Mouse (Mus musculus) hindbrain, embryonic 15.5 days (tissue): ENCODE measurements at regions not wholly inside any gene's neighbourhood (a gene's known extent, or its start where the extent isn't known, plus 50 kb on each side); places are given as distances from the start of the nearest gene placed in this dataset.

Experiments used
- ATAC-seq: fragments of 200-750 bp; cut with Nextera tagmentation; 2 replicates; pipeline ENCODE4 v1.8.0; 2017; ENCODE audit warnings: low read depth, moderate number of reproducible peaks, moderate TSS enrichment; ENCODE audit not compliant: low FRiP score
- H3K27ac ChIP-seq: fragments of 300-500 bp; sonication (generic); replicated peaks from 2 replicates; pipeline ENCODE4 v1.5.1; 2015; ENCODE audit warnings: mild to moderate bottlenecking, inconsistent platforms
- H3K27me3 ChIP-seq: fragments of 300-500 bp; sonication (generic); 2 replicates; pipeline ENCODE4 v1.6.1; 2015; ENCODE audit warnings: control low read depth, inconsistent platforms
- H3K36me3 ChIP-seq: fragments of 300-500 bp; sonication (generic); 2 replicates; pipeline ENCODE4 v1.6.1; 2015; ENCODE audit warnings: control low read depth, inconsistent platforms
- H3K4me1 ChIP-seq: fragments of 300-500 bp; sonication (generic); replicated peaks from 2 replicates; pipeline ENCODE4 v1.6.1; 2015; ENCODE audit warnings: control low read depth, inconsistent platforms
- H3K4me2 ChIP-seq: fragments of 300-500 bp; sonication (generic); 2 replicates; pipeline ENCODE4 v1.6.1; 2015; ENCODE audit warnings: moderate library complexity, mild to moderate bottlenecking, inconsistent platforms
- H3K4me3 ChIP-seq: fragments of 300-500 bp; sonication (generic); 2 replicates; pipeline ENCODE4 v1.5.1; 2015; ENCODE audit warnings: mild to moderate bottlenecking, inconsistent platforms
- H3K9ac ChIP-seq: fragments of 300-500 bp; sonication (generic); 2 replicates; pipeline ENCODE4 v1.6.1; 2015; ENCODE audit warnings: inconsistent platforms
- H3K9me3 ChIP-seq: fragments of 300-500 bp; sonication (generic); 2 replicates; pipeline ENCODE4 v1.6.1; 2016; ENCODE audit warnings: control low read depth, inconsistent platforms
- WGBS: fragments of 180-500 bp; shearing (Covaris S2); methylation state at CpG from one replicate; pipeline ENCODE4 v1.1.7; 2015; 5-methylcytosine and 5-hydroxymethylcytosine counted together

GRCm38 (mm10) chr15:7008725-7009380, 81.6 kb upstream of the Lifr start:
- Histone ChIP-seq H3K27me3 (no peaks in the 10 kb centered on the region), H3K36me3 (no peaks in the 10 kb centered on the region), H3K4me3 (no peak overlapping the region), H3K4me1 (no peaks in the 10 kb centered on the region), H3K9ac (no peak overlapping the region), H3K27ac (no peak overlapping the region), H3K9me3 (no peaks in the 10 kb centered on the region), H3K4me2 (no peak overlapping the region)
- WGBS = 80% methylated on average over 7 of the region's 7 CpGs
- no peak for ATAC-seq

GRCm38 (mm10) chr15:7010966-7011695, 79.3 kb upstream of the Lifr start:
- H3K4me2 ChIP-seq = no peak overlapping the region
- H3K9me3 ChIP-seq = no peaks in the 10 kb centered on the region
- no peak for ATAC-seq
- H3K9ac ChIP-seq = no peak overlapping the region
- H3K36me3 ChIP-seq = no peaks in the 10 kb centered on the region
- no peak overlapping the region for H3K27ac ChIP-seq
- H3K4me1 ChIP-seq = 0 out of 2 replicates have a peak, but pooled peaks cover 4% of the 10 kb centered on the region
- no peak overlapping the region for H3K4me3 ChIP-seq
- 80% methylated on average over 4 of the region's 4 CpGs for WGBS
- H3K27me3 ChIP-seq = no peaks in the 10 kb centered on the region

GRCm38 (mm10) chr15:7011696-7012070, 78.7 kb upstream of the Lifr start:
- Histone ChIP-seq H3K9me3 (no peaks in the 10 kb centered on the region), H3K4me3 (no peak overlapping the region), H3K27ac (no peak overlapping the region), H3K36me3 (no peaks in the 10 kb centered on the region), H3K9ac (no peak overlapping the region), H3K27me3 (no peaks in the 10 kb centered on the region), H3K4me1 (0 out of 2 replicates have a peak, but pooled peaks cover 4% of the 10 kb centered on the region), H3K4me2 (no peak overlapping the region)
- 80% methylated on average over 2 of the region's 2 CpGs for WGBS
- ATAC-seq = no peak

GRCm38 (mm10) chr15:7012446-7012845, 78.0 kb upstream of the Lifr start:
- ATAC-seq = no peak
- H3K4me1 ChIP-seq = 0 out of 2 replicates have a peak, but pooled peaks cover 4% of the 10 kb centered on the region
- H3K9me3 ChIP-seq = no peaks in the 10 kb centered on the region
- no peak overlapping the region for H3K27ac ChIP-seq
- H3K9ac ChIP-seq = no peak overlapping the region
- no peaks in the 10 kb centered on the region for H3K36me3 ChIP-seq
- no peak overlapping the region for H3K4me3 ChIP-seq
- WGBS = 94% methylated on average over 6 of the region's 6 CpGs
- no peak overlapping the region for H3K4me2 ChIP-seq
- no peaks in the 10 kb centered on the region for H3K27me3 ChIP-seq

GRCm38 (mm10) chr15:7013047-7013446, 77.4 kb upstream of the Lifr start:
- Histone ChIP-seq H3K36me3 (no peaks in the 10 kb centered on the region), H3K27ac (no peak overlapping the region), H3K27me3 (no peaks in the 10 kb centered on the region), H3K4me2 (no peak overlapping the region), H3K4me1 (0 out of 2 replicates have a peak, but pooled peaks cover 4% of the 10 kb centered on the region), H3K4me3 (no peak overlapping the region), H3K9me3 (no peaks in the 10 kb centered on the region), H3K9ac (no peak overlapping the region)
- 71% methylated on average over 5 of the region's 5 CpGs for WGBS
- no peak for ATAC-seq

GRCm38 (mm10) chr15:7014984-7015383, 75.4 kb upstream of the Lifr start:
- Histone ChIP-seq H3K9me3 (no peaks in the 10 kb centered on the region), H3K9ac (no peak overlapping the region), H3K4me2 (no peak overlapping the region), H3K36me3 (no peaks in the 10 kb centered on the region), H3K4me3 (no peak overlapping the region), H3K27ac (no peak overlapping the region), H3K27me3 (no peaks in the 10 kb centered on the region), H3K4me1 (0 out of 2 replicates have a peak, but pooled peaks cover 4% of the 10 kb centered on the region)
- ATAC-seq = no peak
- WGBS = 73% methylated on average over 2 of the region's 2 CpGs

- no peak overlapping the region for H3K4me2 ChIP-seq
- no peak overlapping the region for H3K27ac ChIP-seq
- H3K27me3 ChIP-seq = no peaks in the 10 kb centered on the region
- no peak overlapping the region for H3K4me3 ChIP-seq
- no peaks in the 10 kb centered on the region for H3K9me3 ChIP-seq
- ATAC-seq = no peak
- H3K4me1 ChIP-seq = 0 out of 2 replicates have a peak, but pooled peaks cover 4% of the 10 kb centered on the region
- WGBS = 65% methylated on average over 3 of the region's 3 CpGs
- H3K9ac ChIP-seq = no peak overlapping the region
- H3K36me3 ChIP-seq = no peaks in the 10 kb centered on the region
Observed at GRCm38 (mm10) chr15:7016018-7016417, 74.4 kb upstream of the Lifr start.

- Histone ChIP-seq H3K36me3 (no peaks in the 10 kb centered on the region), H3K9ac (no peak overlapping the region), H3K9me3 (no peaks in the 10 kb centered on the region), H3K27ac (no peak overlapping the region), H3K27me3 (no peaks in the 10 kb centered on the region), H3K4me2 (no peak overlapping the region), H3K4me1 (0 out of 2 replicates have a peak, but pooled peaks cover 4% of the 10 kb centered on the region), H3K4me3 (no peak overlapping the region)
- ATAC-seq = no peak
- 86% methylated on average over 6 of the region's 6 CpGs for WGBS
Observed at GRCm38 (mm10) chr15:7017281-7017845, 73.1 kb upstream of the Lifr start.

- ATAC-seq = no peak
- no peak overlapping the region for H3K27ac ChIP-seq
- no peak overlapping the region for H3K4me3 ChIP-seq
- no peaks in the 10 kb centered on the region for H3K9me3 ChIP-seq
- H3K4me2 ChIP-seq = no peak overlapping the region
- H3K9ac ChIP-seq = no peak overlapping the region
- no peaks in the 10 kb centered on the region for H3K27me3 ChIP-seq
- H3K4me1 ChIP-seq = no peaks in the 10 kb centered on the region
- H3K36me3 ChIP-seq = no peaks in the 10 kb centered on the region
Observed at GRCm38 (mm10) chr15:7022660-7023059, 67.8 kb upstream of the Lifr start.

- WGBS = 83% methylated on average over 4 of the region's 4 CpGs
- Histone ChIP-seq H3K27me3 (no peaks in the 10 kb centered on the region), H3K9ac (no peak overlapping the region), H3K4me3 (no peak overlapping the region), H3K9me3 (no peaks in the 10 kb centered on the region), H3K4me2 (no peak overlapping the region), H3K27ac (no peak overlapping the region), H3K4me1 (no peaks in the 10 kb centered on the region), H3K36me3 (no peaks in the 10 kb centered on the region)
- no peak for ATAC-seq
Observed at GRCm38 (mm10) chr15:7025194-7025593, 65.2 kb upstream of the Lifr start.

DNA sequence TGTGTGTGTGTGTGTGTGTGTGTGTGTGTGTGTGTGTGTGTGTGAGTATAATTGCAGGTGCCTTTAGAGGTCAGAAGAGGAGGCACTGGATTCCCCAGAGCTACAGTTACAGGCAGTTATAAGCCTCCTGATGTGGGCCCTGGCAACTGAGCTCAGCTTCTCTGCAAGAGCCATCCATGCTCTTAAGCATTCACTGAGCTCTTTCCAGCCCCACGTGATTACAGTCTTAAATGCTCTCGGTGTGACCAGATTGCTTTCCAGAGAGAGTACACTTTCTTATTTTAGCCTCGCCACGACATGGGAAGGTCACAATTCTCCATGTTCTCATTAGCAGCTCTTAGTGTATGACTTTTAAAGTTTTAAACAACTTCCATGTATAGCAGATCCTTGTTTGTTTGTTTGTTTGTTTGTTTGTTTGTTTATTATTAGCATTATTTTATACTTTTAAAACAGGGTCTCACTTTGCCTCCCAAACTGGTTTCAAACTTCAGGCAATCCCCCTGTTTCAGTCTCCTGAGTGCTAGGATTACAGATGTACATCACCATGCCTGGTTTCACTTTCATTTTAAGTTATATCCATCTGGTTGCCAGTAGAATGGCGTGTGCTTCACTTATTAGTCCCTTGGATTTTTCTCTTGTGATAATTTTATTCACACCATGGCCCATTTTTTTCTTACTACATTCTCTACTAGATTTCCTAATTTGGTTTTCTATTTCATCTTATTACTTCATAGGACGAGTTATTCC, 58.9 kb upstream of the Lifr start:
- WGBS = 66% methylated on average over 6 of the region's 6 CpGs
- Histone ChIP-seq H3K36me3 (no peaks in the 10 kb centered on the region), H3K4me2 (no peak overlapping the region), H3K4me1 (no peaks in the 10 kb centered on the region), H3K9ac (no peak overlapping the region), H3K27ac (no peak overlapping the region), H3K4me3 (no peak overlapping the region), H3K27me3 (no peaks in the 10 kb centered on the region), H3K9me3 (no peaks in the 10 kb centered on the region)
- no peak for ATAC-seq

GRCm38 (mm10) chr15:7037475-7037874, 52.9 kb upstream of the Lifr start:
- no peaks in the 10 kb centered on the region for H3K27me3 ChIP-seq
- ATAC-seq = no peak
- WGBS = 89% methylated on average over 8 of the region's 8 CpGs

More at GRCm38 (mm10) chr15:7037475-7037874, 52.9 kb upstream of the Lifr start:
- no peaks in the 10 kb centered on the region for H3K9me3 ChIP-seq
- no peaks in the 10 kb centered on the region for H3K36me3 ChIP-seq
- no peak overlapping the region for H3K4me2 ChIP-seq
- H3K9ac ChIP-seq = no peak overlapping the region
- no peak overlapping the region for H3K27ac ChIP-seq
- no peak overlapping the region for H3K4me3 ChIP-seq
- no peaks in the 10 kb centered on the region for H3K4me1 ChIP-seq
